Mouse (Mus musculus): Measurements from ENCODE around the gene AC131692.1. TPM values are rescaled to one million over a fixed set of nuclear protein-coding genes. Genes with fewer than 3 reads are reported as not detected.
A peak's percentile ranks its signal among the peaks of the same experiment; 100 is the strongest.
"Not testable (repeated sequence)": the region's sequence is repeated elsewhere in the genome, so short reads cannot be mapped to it uniquely, and the experiment has no call there.

AC131692.1 gene
- polyA plus RNA-seq, 1 experiment from 2014 or later: 0.62 TPM

- Histone ChIP-seq H3K9me3 (ENCODE audit: control insufficient read depth, low read depth, low read length) (no peaks in the 10 kb centered on the region), H3K36me3 (ENCODE audit: control insufficient read depth, insufficient read depth, low read length) (peaks cover 13% of the 10 kb centered on the region; the same call in 1 of the 2 replicates), H3K4me3 (ENCODE audit: low read depth, low read length) (no peak overlapping the region), H3K27me3 (ENCODE audit: control insufficient read depth, insufficient read depth, low read length) (no peaks in the 10 kb centered on the region), H3K27ac (ENCODE audit: low read length) (no peak overlapping the region), H3K9ac (replicated peaks; ENCODE audit: low read depth, low read length) (no peak overlapping the region), H3K4me2 (replicated peaks; ENCODE audit: low read depth, low read length) (no peak overlapping the region), H3K4me1 (ENCODE audit: control insufficient read depth, insufficient read depth, low read length) (0 out of 2 replicates have a peak, but pooled peaks cover 2% of the 10 kb centered on the region)
- 83% methylated on average over 7 of the region's 7 CpGs for WGBS
- no peak for ATAC-seq (ENCODE audit: insufficient number of reproducible peaks, insufficient read depth, low FRiP score, low read depth)
Observed at GRCm38 (mm10) chr19:6132171-6132827, 38.1 kb downstream of the AC131692.1 start.

GRCm38 (mm10) chr19:6133197-6133596, 39.0 kb downstream of the AC131692.1 start:
- whole genome bisulfite sequencing: 44% methylated on average over 1 of the region's 1 CpGs
- H3K4me3 ChIP-seq (ENCODE audit: low read depth, low read length); H3K9ac ChIP-seq (replicated peaks; ENCODE audit: low read depth, low read length); H3K27ac ChIP-seq (ENCODE audit: low read length); H3K9me3 ChIP-seq (ENCODE audit: control insufficient read depth, low read depth, low read length); H3K4me1 ChIP-seq (ENCODE audit: control insufficient read depth, insufficient read depth, low read length); H3K4me2 ChIP-seq (replicated peaks; ENCODE audit: low read depth, low read length); H3K27me3 ChIP-seq (ENCODE audit: control insufficient read depth, insufficient read depth, low read length); ATAC-seq (ENCODE audit: insufficient number of reproducible peaks, insufficient read depth, low FRiP score, low read depth): not testable (repeated sequence)
- H3K36me3 ChIP-seq (ENCODE audit: control insufficient read depth, insufficient read depth, low read length): peaks cover 18% of the 10 kb centered on the region; the same call in 1 of the 2 replicates

GRCm38 (mm10) chr19:6136397-6136796, 42.2 kb downstream of the AC131692.1 start:
- no peak for ATAC-seq (ENCODE audit: insufficient number of reproducible peaks, insufficient read depth, low FRiP score, low read depth)
- no peak overlapping the region for H3K9ac ChIP-seq (replicated peaks; ENCODE audit: low read depth, low read length)
- peaks cover 18% of the 10 kb centered on the region; the same call in 1 of the 2 replicates for H3K36me3 ChIP-seq (ENCODE audit: control insufficient read depth, insufficient read depth, low read length)
- 77% methylated on average over 3 of the region's 3 CpGs for WGBS
- H3K4me2 ChIP-seq (replicated peaks; ENCODE audit: low read depth, low read length): no peak overlapping the region
- H3K9me3 ChIP-seq (ENCODE audit: control insufficient read depth, low read depth, low read length): no peaks in the 10 kb centered on the region
- H3K27me3 ChIP-seq (ENCODE audit: control insufficient read depth, insufficient read depth, low read length): no peaks in the 10 kb centered on the region
- no peak overlapping the region for H3K4me3 ChIP-seq (ENCODE audit: low read depth, low read length)
- no peak overlapping the region for H3K27ac ChIP-seq (ENCODE audit: low read length)
- no peaks in the 10 kb centered on the region; the same call in 1 of the 2 replicates for H3K4me1 ChIP-seq (ENCODE audit: control insufficient read depth, insufficient read depth, low read length)

- no peaks in the 10 kb centered on the region; the same call in 1 of the 2 replicates for H3K4me1 ChIP-seq (ENCODE audit: control insufficient read depth, insufficient read depth, low read length)
- peaks cover 14% of the 10 kb centered on the region; the same call in 1 of the 2 replicates for H3K36me3 ChIP-seq (ENCODE audit: control insufficient read depth, insufficient read depth, low read length)
- H3K27ac ChIP-seq (ENCODE audit: low read length): no peak overlapping the region
- 96% methylated on average over 6 of the region's 6 CpGs for WGBS
- H3K27me3 ChIP-seq (ENCODE audit: control insufficient read depth, insufficient read depth, low read length): no peaks in the 10 kb centered on the region
- no peak overlapping the region for H3K4me3 ChIP-seq (ENCODE audit: low read depth, low read length)
- H3K4me2 ChIP-seq (replicated peaks; ENCODE audit: low read depth, low read length): peak overlapping the region; percentile 72
- no peak overlapping the region for H3K9ac ChIP-seq (replicated peaks; ENCODE audit: low read depth, low read length)
- no peaks in the 10 kb centered on the region for H3K9me3 ChIP-seq (ENCODE audit: control insufficient read depth, low read depth, low read length)
- no peak for ATAC-seq (ENCODE audit: insufficient number of reproducible peaks, insufficient read depth, low FRiP score, low read depth)
Observed at GRCm38 (mm10) chr19:6139701-6140100, 45.5 kb downstream of the AC131692.1 start.

GRCm38 (mm10) chr19:6140374-6140677, 46.1 kb downstream of the AC131692.1 start:
- ATAC-seq (ENCODE audit: insufficient number of reproducible peaks, insufficient read depth, low FRiP score, low read depth): no peak
- Histone ChIP-seq H3K27ac (ENCODE audit: low read length) (peak overlapping the region; percentile 96), H3K9ac (replicated peaks; ENCODE audit: low read depth, low read length) (peak overlapping the region; percentile 78), H3K4me1 (ENCODE audit: control insufficient read depth, insufficient read depth, low read length) (no peaks in the 10 kb centered on the region; the same call in 1 of the 2 replicates), H3K9me3 (ENCODE audit: control insufficient read depth, low read depth, low read length) (no peaks in the 10 kb centered on the region), H3K36me3 (ENCODE audit: control insufficient read depth, insufficient read depth, low read length) (peaks cover 9% of the 10 kb centered on the region; the same call in 1 of the 2 replicates), H3K4me2 (replicated peaks; ENCODE audit: low read depth, low read length) (peak overlapping the region; percentile 72), H3K4me3 (ENCODE audit: low read depth, low read length) (peak overlapping the region; percentile 66), H3K27me3 (ENCODE audit: control insufficient read depth, insufficient read depth, low read length) (no peaks in the 10 kb centered on the region)
- WGBS: 5% methylated on average over 16 of the region's 16 CpGs

- peak within 1 kb of the TSS; percentile 78 for H3K9ac ChIP-seq (replicated peaks; ENCODE audit: low read depth, low read length)
- peak within 1 kb of the TSS; percentile 96 for H3K27ac ChIP-seq (ENCODE audit: low read length)
- peak; percentile 93 for ATAC-seq (ENCODE audit: insufficient number of reproducible peaks, insufficient read depth, low FRiP score, low read depth)
- H3K4me3 ChIP-seq (ENCODE audit: low read depth, low read length): peak within 1 kb of the TSS; percentile 66
- no peaks in the 10 kb centered on the region for H3K9me3 ChIP-seq (ENCODE audit: control insufficient read depth, low read depth, low read length)
- H3K27me3 ChIP-seq (ENCODE audit: control insufficient read depth, insufficient read depth, low read length): no peaks in the 10 kb centered on the region
- under 1% methylated on average over 67 of the region's 68 CpGs for WGBS
- H3K4me1 ChIP-seq (ENCODE audit: control insufficient read depth, insufficient read depth, low read length): no peaks in the 10 kb centered on the region; the same call in 1 of the 2 replicates
- peaks cover 9% of the 10 kb centered on the region; the same call in 1 of the 2 replicates for H3K36me3 ChIP-seq (ENCODE audit: control insufficient read depth, insufficient read depth, low read length)
- H3K4me2 ChIP-seq (replicated peaks; ENCODE audit: low read depth, low read length): peak within 1 kb of the TSS; percentile 72
Observed at GRCm38 (mm10) chr19:6140678-6141393, 46.6 kb downstream of the AC131692.1 start, which contains the start of gene Batf2. TSS of gene Batf2 (plus strand) at chr19:6140983.

- Histone ChIP-seq H3K4me1 (ENCODE audit: control insufficient read depth, insufficient read depth, low read length) (no peaks in the 10 kb centered on the region; the same call in 1 of the 2 replicates), H3K9ac (replicated peaks; ENCODE audit: low read depth, low read length) (peak within 1 kb of the TSS; percentile 78), H3K4me3 (ENCODE audit: low read depth, low read length) (peak within 1 kb of the TSS; percentile 66), H3K27ac (ENCODE audit: low read length) (peak within 1 kb of the TSS; percentile 96), H3K9me3 (ENCODE audit: control insufficient read depth, low read depth, low read length) (no peaks in the 10 kb centered on the region), H3K36me3 (ENCODE audit: control insufficient read depth, insufficient read depth, low read length) (peaks cover 5% of the 10 kb centered on the region; the same call in 1 of the 2 replicates), H3K4me2 (replicated peaks; ENCODE audit: low read depth, low read length) (peak within 1 kb of the TSS; percentile 72), H3K27me3 (ENCODE audit: control insufficient read depth, insufficient read depth, low read length) (no peaks in the 10 kb centered on the region)
- under 1% methylated on average over 15 of the region's 15 CpGs for WGBS
- ATAC-seq (ENCODE audit: insufficient number of reproducible peaks, insufficient read depth, low FRiP score, low read depth): peak; percentile 76
Observed at GRCm38 (mm10) chr19:6141394-6141749, 47.2 kb downstream of the AC131692.1 start, which contains the start of gene Arl2. TSS of gene Arl2 (minus strand) at chr19:6141548.

- no peaks in the 10 kb centered on the region for H3K36me3 ChIP-seq (ENCODE audit: control insufficient read depth, insufficient read depth, low read length)
- no peak overlapping the region for H3K27ac ChIP-seq (ENCODE audit: low read length)
- no peaks in the 10 kb centered on the region for H3K9me3 ChIP-seq (ENCODE audit: control insufficient read depth, low read depth, low read length)
- no peaks in the 10 kb centered on the region; the same call in 1 of the 2 replicates for H3K4me1 ChIP-seq (ENCODE audit: control insufficient read depth, insufficient read depth, low read length)
- no peak overlapping the region for H3K9ac ChIP-seq (replicated peaks; ENCODE audit: low read depth, low read length)
- H3K4me3 ChIP-seq (ENCODE audit: low read depth, low read length): no peak overlapping the region
- WGBS: 72% methylated on average over 5 of the region's 5 CpGs
- no peak for ATAC-seq (ENCODE audit: insufficient number of reproducible peaks, insufficient read depth, low FRiP score, low read depth)
- no peaks in the 10 kb centered on the region for H3K27me3 ChIP-seq (ENCODE audit: control insufficient read depth, insufficient read depth, low read length)
- no peak overlapping the region for H3K4me2 ChIP-seq (replicated peaks; ENCODE audit: low read depth, low read length)
Observed at GRCm38 (mm10) chr19:6144842-6145241, 50.6 kb downstream of the AC131692.1 start.

Data from stomach, embryonic 14.5 days (tissue).